Comparison of ENCODE assay signal across 13 mouse cellular contexts in the genomic region with DNA sequence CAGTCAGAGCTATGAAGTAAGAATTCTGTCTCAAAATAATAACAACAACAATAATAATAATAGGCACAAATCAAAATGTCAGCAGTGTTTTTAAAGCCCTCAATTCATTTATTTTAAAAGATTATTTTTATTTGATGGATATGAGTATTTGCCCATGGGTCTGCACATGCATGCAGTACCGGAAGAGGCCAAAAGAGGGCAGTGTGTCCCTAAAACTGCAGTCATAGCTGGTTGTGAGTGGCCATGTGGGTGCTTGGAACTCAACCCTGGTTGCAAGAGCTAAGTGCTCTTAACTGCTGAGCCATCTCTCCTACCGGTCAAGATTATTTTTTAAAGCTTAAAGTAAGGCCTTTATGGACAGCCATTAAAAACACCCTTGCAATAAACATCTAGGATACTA.
A peak's percentile ranks its signal among the peaks of the same experiment; 100 is the strongest.
DNase-seq lines count a peak whose midpoint lies in the region; ATAC-seq and TF ChIP-seq lines count a peak whose summit lies in the region.
"Had no signal": no experiment of that assay in that cellular context is flagged by ENCODE, and none has a peak within 500 bp of the region (broad histone marks: within the 10 kb centered on the region; RNA-seq: fewer than 3 reads in every experiment).

No protein-coding gene starts in this region.

- no peak overlapping the region for H3K9ac ChIP-seq in kidney, embryonic 16.5 days (replicated peaks; ENCODE audit: low read length)

- no peak for DNase-seq in kidney, adult 2 months
- DNase-seq in thymus, postnatal 14 days, result peak; percentile 29
- DNase-seq in thymus, postnatal 36 days, result no peak
- DNase-seq in ZHBTc4 (ENCODE audit: low read depth, low spot score) (peak; percentile 31), MN1 (ENCODE audit: low spot score) (no peak)
- peak; percentile 57 for DNase-seq in thymus, postnatal 4 days
- no peak for DNase-seq in left cerebral cortex, adult 8-10 months (ENCODE audit: low spot score in 2 of 2)
- DNase-seq: adrenal gland, postnatal 25 days; cerebellum, adult 11 months; kidney, postnatal 14 days had no signal

- peak; percentile 39 for TF ChIP-seq CTCF in kidney, adult 2 months (conservative IDR thresholded peaks at IDR 0.05; ENCODE audit: insufficient read depth, insufficient read length, low read depth, low read length)

- no peak overlapping the region for H3K4me2 ChIP-seq in kidney, embryonic 16.5 days (replicated peaks; ENCODE audit: low read depth, low read length)

- no peaks in the 10 kb centered on the region for H3K27me3 ChIP-seq in kidney, adult 2 months (replicated peaks; ENCODE audit: control insufficient read depth, insufficient read depth, low read length)
- H3K27me3 ChIP-seq in kidney, embryonic 16.5 days (ENCODE audit: insufficient read depth, low read length), result no peaks in the 10 kb centered on the region

- H3K4me3 ChIP-seq in kidney, adult 2 months (ENCODE audit: insufficient read depth, low read depth, low read length), result no peak overlapping the region
- no peak overlapping the region for H3K4me3 ChIP-seq in kidney, embryonic 16.5 days (ENCODE audit: low read length)
- H3K4me3 ChIP-seq: embryonic facial prominence, embryonic 10.5 days had no signal

- H3K27ac ChIP-seq in kidney, adult 2 months (ENCODE audit: insufficient read depth, low read depth, low read length), result no peak overlapping the region
- no peak overlapping the region for H3K27ac ChIP-seq in kidney, embryonic 16.5 days (ENCODE audit: low read length)
- H3K27ac ChIP-seq: embryonic facial prominence, embryonic 10.5 days had no signal

- no peaks in the 10 kb centered on the region for H3K36me3 ChIP-seq in kidney, adult 2 months (ENCODE audit: control insufficient read depth, insufficient read depth, low read length)
- no peaks in the 10 kb centered on the region for H3K36me3 ChIP-seq in kidney, embryonic 16.5 days (ENCODE audit: insufficient read depth, low read length)
- H3K36me3 ChIP-seq: embryonic facial prominence, embryonic 10.5 days had no signal

- ATAC-seq in kidney, embryonic 16.5 days (ENCODE audit: low FRiP score, low TSS enrichment), result no peak
- ATAC-seq: hindbrain, embryonic 16.5 days had no signal

- TF ChIP-seq POLR2A in kidney, adult 2 months (IDR thresholded peaks at IDR 0.05; ENCODE audit: low read depth, low read length), result no peak

- H3K4me1 ChIP-seq in kidney, adult 2 months (ENCODE audit: control insufficient read depth, insufficient read depth, low read length), result peaks cover 8% of the 10 kb centered on the region
- H3K4me1 ChIP-seq in kidney, embryonic 16.5 days (ENCODE audit: insufficient read depth, low read length), result no peaks in the 10 kb centered on the region

- WGBS in kidney, adult 2 months, result 99% methylated on average over 2 of the region's 2 CpGs
- 100% methylated on average over 2 of the region's 2 CpGs for WGBS in kidney, embryonic 16.5 days

- H3K9me3 ChIP-seq in kidney, embryonic 16.5 days (ENCODE audit: low read length), result peaks cover 11% of the 10 kb centered on the region

Comparison
In these comparisons a context has a peak if more than half of its experiments do, and no peak if none do; other contexts are left out.
1. DNase-seq: peak in thymus, postnatal 14 days (single experiment), ZHBTc4 (single experiment) and thymus, postnatal 4 days (single experiment); none in kidney, adult 2 months (single experiment), thymus, postnatal 36 days (0 of 2), MN1 (single experiment) and left cerebral cortex, adult 8-10 months (0 of 2).